Mouse (Mus musculus): ENCODE measurements at regions not wholly inside any gene's neighbourhood (a gene's known extent, or its start where the extent isn't known, plus 50 kb on each side); places are given as distances from the start of the nearest gene placed in this dataset.

DNA sequence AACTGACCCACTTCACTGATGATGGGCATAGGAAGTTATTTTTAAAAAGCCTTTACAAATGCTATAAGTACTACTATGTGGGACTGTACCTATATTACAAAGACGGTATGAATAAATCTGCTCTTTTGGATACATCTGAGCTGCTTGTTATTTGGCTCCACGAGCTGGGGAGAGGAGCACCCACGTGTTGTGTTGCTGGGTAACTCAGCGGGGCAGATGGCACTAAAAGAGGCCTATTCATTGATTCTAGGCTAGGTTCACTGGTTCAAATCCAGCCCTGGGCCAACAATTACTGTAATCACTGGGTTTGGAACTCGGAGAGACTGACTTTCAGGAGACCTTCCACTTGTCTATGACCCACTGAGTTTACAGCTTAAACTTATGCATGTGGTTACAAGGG, 176.0 kb upstream of the Cadm1 start:
- no peak for DNase-seq

- no peak for DNase-seq
Measured at GRCm38 (mm10) chr9:47354423-47354822, 175.6 kb upstream of the Cadm1 start.

DNA sequence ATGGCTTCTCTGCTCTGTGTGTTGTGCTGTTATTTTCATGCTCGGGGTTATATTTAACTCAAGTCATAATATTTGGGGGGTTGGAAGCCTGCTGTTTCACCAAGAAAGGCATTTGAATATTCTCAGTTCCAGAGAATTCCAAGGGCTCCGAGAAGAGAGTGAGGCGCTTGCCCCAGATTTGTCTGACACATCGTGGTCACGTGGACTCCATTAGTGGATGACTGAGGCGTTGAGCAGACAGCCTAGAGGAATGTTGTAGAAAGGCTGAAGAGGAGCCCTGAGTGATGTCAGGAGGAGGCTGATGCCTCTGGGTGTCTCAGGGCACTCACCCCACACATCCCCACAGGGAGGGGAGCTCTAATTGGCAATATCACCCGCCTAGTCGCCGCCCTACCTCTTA, 175.1 kb upstream of the Cadm1 start:
- no peak for DNase-seq

DNA sequence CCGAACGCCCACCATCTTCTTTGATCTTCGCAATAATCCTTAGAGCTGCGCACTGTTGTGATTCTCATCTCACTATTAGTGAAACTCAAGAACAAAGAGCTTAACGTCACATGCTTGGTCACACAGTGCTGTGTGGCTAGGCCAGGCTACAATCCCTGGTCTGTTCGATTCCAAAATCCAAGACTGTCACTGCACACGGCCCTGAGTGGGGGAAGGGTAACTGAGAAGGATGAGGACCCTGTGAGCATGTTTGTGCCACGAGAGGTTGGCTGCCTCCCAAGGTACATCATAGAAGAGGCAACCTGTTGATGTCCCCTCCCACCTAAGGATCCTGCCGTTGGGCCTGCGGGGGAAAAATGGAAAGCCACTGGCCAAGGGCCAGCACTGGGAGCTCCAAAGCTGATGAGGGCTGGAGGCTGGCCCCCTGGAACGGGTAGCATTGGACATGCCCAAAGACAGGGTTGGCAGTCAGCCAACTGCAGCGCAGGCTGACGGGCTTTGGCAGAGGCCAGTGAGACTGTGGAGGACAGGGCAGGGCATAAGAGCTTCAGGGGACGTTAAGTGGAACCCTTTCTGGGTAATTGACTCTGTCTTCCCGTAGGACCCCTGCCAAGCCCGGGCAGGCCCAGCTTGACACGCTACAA, 172.1 kb upstream of the Cadm1 start:
- DNase-seq = no peak

GRCm38 (mm10) chr9:47358400-47358767, 171.6 kb upstream of the Cadm1 start:
- no peak for DNase-seq

DNA sequence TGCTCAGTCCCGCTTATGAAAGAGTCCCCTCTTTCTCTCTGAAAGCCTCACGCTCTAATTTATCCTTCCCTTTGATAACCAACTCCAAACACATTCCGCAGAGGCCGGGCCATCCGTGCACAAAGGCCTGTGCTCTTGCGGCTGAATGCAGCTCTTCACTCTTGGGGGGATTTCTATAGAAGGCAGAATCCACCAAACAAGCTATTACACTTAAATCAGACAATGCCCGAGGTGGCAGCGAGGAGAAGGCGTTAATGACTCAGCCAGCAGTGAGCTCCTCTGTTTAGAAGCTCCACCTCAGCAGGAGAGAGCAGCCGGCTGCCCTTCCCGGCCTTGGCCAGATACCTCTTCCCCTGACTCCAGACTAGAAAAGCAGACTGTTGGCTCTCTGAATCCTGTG, 166.9 kb upstream of the Cadm1 start:
- DNase-seq = no peak

DNA sequence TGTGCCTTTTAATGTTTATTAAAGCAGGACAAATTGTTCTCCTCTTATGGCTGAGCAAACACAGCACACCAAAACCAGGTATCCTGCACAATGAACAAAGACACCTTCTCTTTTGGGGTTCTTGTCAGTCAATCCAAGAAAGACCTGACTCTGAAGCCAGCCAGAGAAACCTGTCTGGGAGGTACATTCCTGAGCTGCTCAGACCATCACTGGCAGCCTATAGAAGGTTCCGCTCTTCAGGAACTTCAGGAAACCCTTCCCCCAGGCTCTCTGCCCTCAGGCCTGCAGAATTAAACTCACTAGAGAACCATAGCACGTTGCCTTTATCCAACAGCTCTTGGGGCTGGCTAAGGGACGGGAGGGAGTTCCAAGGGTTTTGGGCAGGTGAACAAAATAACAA, 165.2 kb upstream of the Cadm1 start:
- no peak for DNase-seq

DNA sequence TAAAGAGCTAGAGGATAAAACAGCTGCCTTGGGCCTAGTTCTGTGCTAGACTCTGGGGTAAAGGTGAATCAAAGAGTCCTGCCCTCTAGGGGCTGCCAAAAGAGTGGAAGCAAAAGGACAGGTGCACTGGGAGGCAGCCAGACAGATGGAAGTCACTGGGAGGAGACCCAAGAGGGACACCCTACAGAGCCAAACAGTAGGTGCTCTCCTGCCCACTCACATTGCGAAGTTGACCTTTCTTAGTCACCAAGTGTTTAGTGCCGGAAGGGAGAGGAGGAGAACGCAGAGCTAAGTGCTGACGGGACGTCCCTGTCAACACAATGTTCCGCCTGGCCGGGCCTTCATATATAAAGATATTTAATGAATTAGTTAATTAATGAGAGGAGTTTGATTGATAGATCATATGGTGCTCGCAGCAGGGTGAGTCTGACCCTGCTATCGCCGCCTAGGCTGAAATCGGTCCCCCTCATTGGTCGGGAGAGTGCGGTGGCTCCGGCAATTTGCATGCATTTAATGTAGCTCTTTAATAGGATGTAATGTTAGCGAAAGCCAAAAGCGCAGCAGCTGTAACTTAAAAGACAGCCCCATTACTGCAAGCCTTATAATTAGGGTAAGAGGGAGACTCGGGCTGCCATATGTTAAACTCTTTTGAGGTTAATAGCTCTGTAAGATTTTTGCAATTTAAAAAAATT, 162.6 kb upstream of the Cadm1 start:
- no peak for DNase-seq

DNA sequence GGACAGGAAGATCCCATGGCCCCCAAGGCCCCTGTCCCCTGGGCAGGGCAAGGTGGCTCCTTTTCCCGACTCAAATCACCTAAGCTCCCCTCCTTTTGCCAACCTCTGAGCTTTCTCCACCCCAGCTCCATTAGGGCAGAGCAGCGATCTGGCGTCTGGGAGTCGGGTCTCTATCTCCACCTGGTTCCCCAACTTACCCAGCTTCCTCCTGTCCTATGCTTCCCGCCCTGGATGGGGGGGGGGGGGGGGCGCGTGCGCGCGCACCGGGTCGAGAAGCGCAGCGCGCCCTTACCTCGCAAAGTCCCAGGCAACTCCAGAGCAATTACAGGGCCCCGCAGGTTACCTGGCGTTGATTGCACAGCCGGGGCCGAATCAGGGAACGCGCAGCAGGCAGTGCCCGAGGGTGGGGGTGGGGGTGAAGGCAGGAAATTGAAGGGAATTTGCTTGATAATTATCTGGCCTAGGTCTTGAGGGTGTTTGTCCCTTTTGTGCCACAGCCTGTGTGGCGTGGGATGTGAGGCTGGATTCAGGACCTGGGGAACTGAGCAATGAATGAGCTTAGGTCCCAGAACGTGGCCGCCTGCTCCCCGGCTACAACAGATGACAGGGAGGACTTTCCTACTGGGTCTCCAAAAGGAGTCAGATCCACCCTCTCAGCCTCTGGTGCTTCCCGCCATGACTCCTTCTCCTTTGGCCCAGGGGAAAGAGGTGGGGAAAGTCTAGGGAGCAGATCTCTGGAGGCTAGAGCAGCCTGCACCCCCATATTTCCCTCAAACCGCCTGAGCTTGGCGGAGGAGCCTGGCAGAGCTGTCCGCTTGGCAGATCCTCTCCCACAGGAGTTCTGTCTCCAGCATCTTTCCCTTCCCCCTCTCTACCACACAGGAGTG, 161.7 kb upstream of the Cadm1 start:
- DNase-seq = no peak

GRCm38 (mm10) chr9:47372296-47372695, 157.7 kb upstream of the Cadm1 start:
- no peak for DNase-seq

DNA sequence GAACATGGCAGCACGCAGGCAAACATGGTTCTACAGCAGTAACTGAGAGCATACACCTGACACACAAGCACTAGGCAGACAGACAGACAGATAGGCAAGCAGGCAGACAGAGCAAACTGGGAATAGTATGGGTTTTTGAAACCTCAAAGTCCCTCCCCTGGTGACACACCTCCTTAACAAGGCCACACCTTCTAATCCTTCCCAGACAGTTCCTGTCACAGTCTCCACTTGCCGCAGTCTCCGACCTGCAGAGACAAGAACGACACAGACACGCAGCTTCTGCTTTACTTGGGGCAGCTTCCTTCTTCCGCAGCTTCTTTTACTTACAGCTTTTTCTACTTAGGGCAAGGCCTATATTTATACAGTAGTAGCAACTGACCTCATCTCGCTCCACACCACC, 155.9 kb upstream of the Cadm1 start:
- no peak for DNase-seq

DNA sequence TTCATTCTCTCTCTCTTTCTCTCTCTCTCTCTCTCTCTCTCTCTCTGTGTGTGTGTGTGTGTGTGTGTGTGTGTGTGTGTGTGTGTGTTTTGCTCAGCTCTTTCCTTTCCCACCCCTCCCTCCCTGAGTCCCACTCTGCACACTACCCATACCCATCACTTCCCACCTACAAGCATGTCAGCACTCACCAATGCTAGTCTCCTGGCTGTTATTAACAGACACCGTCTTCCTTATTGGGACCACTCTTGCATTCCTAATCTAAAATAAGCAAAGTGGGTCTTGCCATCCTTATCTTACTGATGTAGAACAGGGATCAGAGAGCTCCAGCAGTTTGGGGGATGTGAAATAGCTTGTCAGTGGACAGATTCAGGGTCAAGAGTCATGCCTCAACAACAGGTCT, 153.3 kb upstream of the Cadm1 start:
- DNase-seq = no peak

GRCm38 (mm10) chr9:47378541-47378940, 151.4 kb upstream of the Cadm1 start:
- DNase-seq = no peak

- no peak for DNase-seq
Measured at GRCm38 (mm10) chr9:47380361-47380760, 149.6 kb upstream of the Cadm1 start.

- DNase-seq = no peak
Measured at GRCm38 (mm10) chr9:47384185-47384854, 145.7 kb upstream of the Cadm1 start.

- no peak for DNase-seq
Measured at GRCm38 (mm10) chr9:47386646-47387045, 143.3 kb upstream of the Cadm1 start.

- no peak for DNase-seq
Measured at GRCm38 (mm10) chr9:47387221-47387620, 142.8 kb upstream of the Cadm1 start.

DNA sequence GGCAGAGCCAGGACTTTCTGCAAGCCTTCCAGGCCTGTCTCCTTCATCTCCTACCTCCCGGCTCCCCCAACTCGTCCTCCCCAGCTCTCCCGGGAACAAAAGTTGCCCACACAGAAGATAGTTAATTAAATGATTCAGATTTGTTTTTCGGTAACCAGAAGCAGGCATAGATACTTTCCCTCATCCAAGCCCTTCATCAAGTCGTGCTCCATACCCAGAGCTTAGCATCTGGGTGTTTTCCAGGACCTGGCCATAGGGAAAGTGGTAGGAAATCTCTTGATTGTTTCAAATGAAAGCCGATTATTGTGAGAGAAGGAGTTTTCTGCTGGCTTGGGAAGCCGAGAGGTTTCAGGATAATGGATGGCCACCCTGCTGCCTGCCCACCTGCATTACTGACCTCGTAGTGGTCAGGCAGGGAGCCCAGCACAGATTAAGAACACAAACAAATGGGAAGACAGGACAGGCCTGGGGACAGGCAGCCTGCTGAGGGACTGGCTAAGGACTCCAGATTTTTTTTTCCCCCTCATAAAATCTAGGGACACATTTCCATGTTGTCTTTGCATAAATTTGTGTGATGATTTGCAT, 142.2 kb upstream of the Cadm1 start:
- DNase-seq = no peak

GRCm38 (mm10) chr9:47389901-47390300, 140.1 kb upstream of the Cadm1 start:
- no peak for DNase-seq

GRCm38 (mm10) chr9:47391669-47392068, 138.3 kb upstream of the Cadm1 start:
- DNase-seq = no peak

DNA sequence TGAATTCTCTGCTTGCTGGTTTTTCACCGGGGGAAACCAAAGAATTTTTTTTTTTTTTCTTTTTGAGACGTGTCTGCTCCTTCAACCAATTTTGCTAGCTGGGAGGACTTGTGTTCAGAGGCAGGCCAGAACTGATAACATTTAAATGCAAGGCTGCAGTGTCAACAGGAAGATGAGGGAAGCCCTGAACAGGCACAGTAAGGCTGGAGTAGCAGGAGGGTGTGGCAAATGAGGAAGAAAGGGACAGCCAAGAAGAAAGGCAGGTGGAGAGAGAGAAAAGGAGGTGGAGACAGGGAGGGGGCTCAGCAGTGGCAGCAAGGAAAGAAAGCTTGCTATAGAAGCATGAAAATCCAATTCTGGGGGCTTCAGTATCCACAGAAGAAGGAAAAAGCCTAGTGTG, 130.4 kb upstream of the Cadm1 start:
- no peak for DNase-seq

GRCm38 (mm10) chr9:47400117-47400823, 129.7 kb upstream of the Cadm1 start:
- no peak for DNase-seq

All from kidney, adult 9 months (tissue).